Mouse (Mus musculus) MEL (cell line): ENCODE results near the gene Plpp4.

ENCODE experiments used
- CTCF ChIP-seq, 3 experiments: IDR thresholded peaks in 2 of 3; conservative IDR thresholded peaks in 1 of 3; 2 replicates each; pipeline ENCODE4 v1.5.1; 2011 to 2012; ENCODE audit warnings: low read length in 3 of 3, low read depth in 2 of 3, mild to moderate bottlenecking in 2 of 3, improper control_type of control experiment in 1 of 3, inconsistent platforms in 1 of 3, mixed read lengths in 1 of 3, moderate library complexity in 1 of 3; ENCODE audit not compliant: control insufficient read depth in 1 of 3, insufficient read depth in 1 of 3, poor library complexity in 1 of 3, severe bottlenecking in 1 of 3
- EP300 ChIP-seq, 2 experiments: IDR thresholded peaks; 2 replicates each; pipeline ENCODE4 v1.6.1; 2011; ENCODE audit warnings: improper control_type of control experiment in 2 of 2, low read length in 2 of 2, low read depth in 1 of 2, mild to moderate bottlenecking in 1 of 2
- MAZ ChIP-seq: IDR thresholded peaks from 2 replicates; pipeline ENCODE4 v1.6.1; 2012; ENCODE audit warnings: low read depth, mild to moderate bottlenecking, inconsistent platforms, low read length, improper control_type of control experiment
- MYC ChIP-seq: IDR thresholded peaks from 2 replicates; pipeline ENCODE4 v1.6.1; 2011; ENCODE audit warnings: low read depth, mild to moderate bottlenecking, low read length, improper control_type of control experiment, moderate library complexity
- SMC3 ChIP-seq: IDR thresholded peaks from 2 replicates; pipeline ENCODE4 v1.6.1; 2011; ENCODE audit warnings: low read depth, low read length, improper control_type of control experiment

GRCm38 (mm10) chr7:129253406-129253805 is 3.4 kb upstream of the Plpp4 start:
- TF ChIP-seq MAZ (no peak), CTCF (IDR thresholded peaks at IDR 0.05 in 2 of 3, conservative IDR thresholded peaks at IDR 0.05 in 1 of 3; ENCODE audit: control insufficient read depth in 1 of 3, insufficient read depth in 1 of 3, low read depth in 2 of 3, low read length in 3 of 3, poor library complexity in 1 of 3, severe bottlenecking in 1 of 3) (no peak), MYC (no peak), EP300 (IDR thresholded peaks at IDR 0.05; ENCODE audit: low read depth in 1 of 2, low read length in 2 of 2) (no peak), SMC3 (no peak)
